Mouse (Mus musculus) olfactory bulb, adult 2 months (tissue): ENCODE measurements around the gene Gm10277. TPM values are rescaled to one million over a fixed set of nuclear protein-coding genes. Genes with fewer than 3 reads are reported as not detected.

Source experiments
- H3K27ac ChIP-seq: fragments of 200-500 bp; 2 replicates; pipeline ENCODE4 v1.5.1; 2012; ENCODE audit warnings: low read depth, low read length; ENCODE audit not compliant: insufficient read depth
- H3K4me1 ChIP-seq: fragments of 200-500 bp; 2 replicates; pipeline ENCODE4 v1.6.1; 2012; ENCODE audit warnings: low read length; ENCODE audit not compliant: control insufficient read depth, insufficient read depth
- H3K4me3 ChIP-seq: fragments of 200-500 bp; 2 replicates; pipeline ENCODE4 v1.5.1; 2012; ENCODE audit warnings: mild to moderate bottlenecking, low read depth, low read length, moderate library complexity; ENCODE audit not compliant: insufficient read depth
- CTCF ChIP-seq: fragments of 200-500 bp; IDR thresholded peaks from 2 replicates; pipeline ENCODE4 v1.5.1; 2012; ENCODE audit warnings: low read depth, mild to moderate bottlenecking, low read length, moderate library complexity; ENCODE audit not compliant: insufficient read depth
- POLR2A ChIP-seq: fragments of 200-500 bp; IDR thresholded peaks from 2 replicates; pipeline ENCODE4 v1.6.1; 2012; ENCODE audit warnings: mild to moderate bottlenecking, low read depth, low read length, moderate library complexity; ENCODE audit not compliant: insufficient read depth
- whole genome bisulfite sequencing: fragments of 180-500 bp; shearing (Covaris S2); methylation state at CpG from one replicate; pipeline ENCODE4 v1.1.7; 2018; 5-methylcytosine and 5-hydroxymethylcytosine counted together
- polyA plus RNA-seq: library from polyadenylated mRNA; stranded (reverse); fragments of >200 nt; gene quantifications from 2 replicates; pipeline ENCODE4 v1.2.4, GENCODE M21; 2012; ENCODE audit warnings: low replicate concordance; ENCODE audit not compliant: missing spikeins, insufficient read depth, insufficient read length

The Gm10277 gene
- polyA plus RNA-seq, 1 experiment: not detected

DNA sequence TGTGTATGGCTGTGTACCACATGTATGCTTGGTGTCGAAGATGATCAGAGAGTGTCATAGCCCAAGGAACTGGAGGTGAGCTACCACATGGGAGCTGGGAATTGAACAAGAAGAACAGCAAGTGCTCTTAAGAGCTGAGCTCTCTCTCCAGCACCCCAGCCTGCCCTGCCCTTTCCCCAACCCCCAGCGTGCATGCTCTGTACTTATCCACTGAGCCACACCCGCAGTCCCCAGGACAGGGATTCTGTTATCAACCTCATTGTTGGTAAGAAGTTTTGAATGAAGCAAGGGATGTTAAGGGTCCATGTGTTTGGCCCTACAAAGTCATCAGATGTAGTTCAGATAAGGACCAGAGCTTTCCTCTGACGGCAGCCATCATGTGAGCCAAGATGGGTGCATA lies 40.9 kb downstream of the Gm10277 start:
- no peaks in the 10 kb centered on the region for H3K4me1 ChIP-seq
- WGBS: 98% methylated on average over 4 of the region's 4 CpGs
- TF ChIP-seq POLR2A: no peak
- no peak for TF ChIP-seq CTCF
- no peak overlapping the region for H3K27ac ChIP-seq
- no peak overlapping the region for H3K4me3 ChIP-seq

DNA sequence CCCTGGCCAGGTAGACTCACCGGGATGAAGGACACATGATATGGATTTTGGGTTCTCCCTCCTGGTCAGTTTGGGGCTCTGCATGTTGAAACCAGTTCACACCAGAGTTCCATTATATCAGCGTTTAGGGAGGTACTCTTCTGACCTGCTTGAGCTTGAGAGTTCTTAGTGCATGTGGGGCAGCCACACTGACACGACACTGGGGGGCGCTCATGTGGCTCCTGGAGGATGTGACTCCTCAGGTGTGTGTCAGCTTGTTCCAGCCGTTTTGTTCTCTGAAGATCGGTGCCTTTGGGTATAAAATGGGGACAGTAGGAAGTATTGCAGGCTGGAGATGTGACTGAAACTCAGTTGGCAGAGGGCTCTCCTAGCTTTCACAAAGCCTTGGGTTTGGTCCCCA lies 43.6 kb downstream of the Gm10277 start:
- no peak for TF ChIP-seq POLR2A
- TF ChIP-seq CTCF: no peak
- Histone ChIP-seq H3K4me3 (no peak overlapping the region), H3K4me1 (no peaks in the 10 kb centered on the region), H3K27ac (no peak overlapping the region)
- 33% methylated on average over 6 of the region's 6 CpGs for WGBS

DNA sequence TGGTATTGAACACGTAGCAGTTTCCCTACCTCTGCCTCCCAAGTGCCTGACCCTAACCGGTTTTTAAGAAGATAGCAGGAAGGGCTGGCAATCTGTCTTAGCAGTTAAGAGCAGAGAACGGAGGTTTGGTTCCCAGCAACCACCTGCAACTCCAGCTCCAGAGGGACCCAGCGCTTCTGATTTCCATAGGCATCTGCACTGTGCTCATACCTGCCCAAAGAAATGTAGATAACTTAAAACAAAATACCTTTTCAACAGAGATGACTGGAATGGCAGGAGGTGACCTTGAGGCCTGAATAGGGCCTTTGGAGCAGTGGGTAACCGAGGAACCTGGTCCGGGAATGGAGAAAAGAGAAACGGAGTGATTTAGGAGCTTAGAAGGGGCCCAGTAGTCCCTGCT lies 49.0 kb downstream of the Gm10277 start:
- 80% methylated on average over 7 of the region's 7 CpGs for whole genome bisulfite sequencing
- H3K27ac ChIP-seq: no peak overlapping the region
- no peak overlapping the region for H3K4me3 ChIP-seq
- TF ChIP-seq CTCF (no peak), POLR2A (no peak)
- no peaks in the 10 kb centered on the region for H3K4me1 ChIP-seq

DNA sequence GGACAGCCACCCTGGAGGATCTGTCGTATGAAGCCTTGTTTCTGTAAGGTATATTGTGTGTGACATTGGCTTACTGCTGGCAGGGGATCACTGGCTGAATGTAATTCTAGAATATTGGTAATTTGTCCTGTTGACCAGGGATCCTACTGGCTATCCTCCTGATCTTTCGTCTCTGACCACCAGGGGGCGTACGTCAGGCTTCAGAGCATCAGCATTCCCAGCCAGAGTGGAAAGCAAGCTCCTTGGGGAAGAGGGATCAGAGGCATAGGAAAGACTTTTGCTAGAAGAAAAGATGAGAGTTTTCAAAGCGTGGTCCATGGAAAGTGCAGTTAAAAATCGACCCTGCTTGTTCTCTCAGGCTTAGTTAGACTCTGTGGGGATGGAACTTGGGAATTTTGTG lies 50.3 kb downstream of the Gm10277 start:
- WGBS: 3% methylated on average over 6 of the region's 6 CpGs

More for the DNA sequence above, 50.3 kb downstream of the Gm10277 start:
- TF ChIP-seq POLR2A (no peak), CTCF (peak; percentile 42; the same call in 1 of the 2 replicates)
- Histone ChIP-seq H3K27ac (no peak overlapping the region), H3K4me1 (no peaks in the 10 kb centered on the region), H3K4me3 (no peak overlapping the region)

Other genes with a start within 250 kb of the Gm10277 start
- gene Taok1, start 179.9 kb downstream of the Gm10277 start, polyA plus RNA-seq: 34.1 and 50.5 TPM in 2 replicates
- 249 TPM in 1 of 2 replicates, not detected in the other for gene Nufip2, start 101.6 kb downstream of the Gm10277 start, polyA plus RNA-seq
- gene Cryba1, start 62.5 kb downstream of the Gm10277 start, polyA plus RNA-seq: not detected in 2 replicates
- 284 TPM in 1 of 2 replicates, not detected in the other for gene Myo18a, start 24.5 kb downstream of the Gm10277 start, polyA plus RNA-seq
- not detected in 2 replicates for gene Pipox, start 106.3 kb upstream of the Gm10277 start, polyA plus RNA-seq
- 109 TPM in 1 of 2 replicates, not detected in the other for gene Sez6, start 143.1 kb upstream of the Gm10277 start, polyA plus RNA-seq
- 389 TPM in 1 of 2 replicates, not detected in the other for gene Phf12, start 195.0 kb upstream of the Gm10277 start, polyA plus RNA-seq
- gene Dhrs13, start 244.5 kb upstream of the Gm10277 start, polyA plus RNA-seq: not detected in 2 replicates